Mouse (Mus musculus): ENCODE results near the gene Kalrn. TPM values are rescaled to one million over a fixed set of nuclear protein-coding genes. Genes with fewer than 3 reads are reported as not detected.

Gene Kalrn
- total and polyA plus RNA-seq, 2 experiments from 2014 or later, result 23.6 to 148 TPM

- no peaks in the 10 kb centered on the region for H3K4me1 ChIP-seq (ENCODE audit: insufficient read depth)
- no peak overlapping the region for H3K4me2 ChIP-seq (ENCODE audit: low read depth)
- H3K4me3 ChIP-seq (ENCODE audit: low read depth, low read length), result no peak overlapping the region
- no peaks in the 10 kb centered on the region for H3K27me3 ChIP-seq (ENCODE audit: insufficient read depth, low read length)
- H3K9me3 ChIP-seq (ENCODE audit: low read length), result no peaks in the 10 kb centered on the region
- peak overlapping the region; percentile 29; the same call in 1 of the 2 replicates for H3K27ac ChIP-seq (ENCODE audit: low read depth, low read length)
- TF ChIP-seq CTCF (IDR thresholded peaks at IDR 0.05; ENCODE audit: low read depth), result no peak
- H3K36me3 ChIP-seq (ENCODE audit: insufficient read depth), result peaks cover 76% of the 10 kb centered on the region
- no peak overlapping the region for H3K9ac ChIP-seq
- peak; percentile 53 for DNase-seq
- ATAC-seq, result peak; percentile 59
- 75% methylated on average over 11 of the region's 11 CpGs for WGBS
These were observed 400.7 kb downstream of the Kalrn start for GRCm38 (mm10) chr16:34172572-34173181.

DNA sequence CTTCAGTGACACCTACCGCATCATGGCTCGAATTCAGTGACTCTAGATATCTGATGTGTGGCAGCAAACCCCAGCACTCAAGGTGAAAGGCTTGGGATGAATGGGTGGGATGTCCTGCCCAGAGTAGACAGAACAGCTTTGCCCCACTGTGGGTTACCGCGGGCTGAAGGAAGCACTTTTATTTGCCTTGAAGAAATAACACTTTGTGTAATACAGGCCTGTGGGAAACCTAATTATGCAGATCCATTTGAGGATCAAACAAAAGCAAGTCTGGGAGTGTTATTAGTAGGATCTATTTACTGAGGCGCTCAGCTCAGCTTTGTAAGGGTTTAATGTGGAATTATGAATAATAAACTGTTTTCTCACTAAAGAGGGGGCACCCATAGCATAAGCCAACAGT is 406.3 kb downstream of the Kalrn start:
- 0 out of 2 replicates have a peak, but pooled peaks have one; percentile 27 for ATAC-seq
- Histone ChIP-seq H3K9me3 (ENCODE audit: low read length) (no peaks in the 10 kb centered on the region), H3K27me3 (ENCODE audit: insufficient read depth, low read length) (no peaks in the 10 kb centered on the region), H3K27ac (ENCODE audit: low read depth, low read length) (peak overlapping the region; percentile 57; the same call in 1 of the 2 replicates), H3K9ac (no peak overlapping the region), H3K4me3 (ENCODE audit: low read depth, low read length) (no peak overlapping the region), H3K4me2 (ENCODE audit: low read depth) (no peak overlapping the region), H3K4me1 (ENCODE audit: insufficient read depth) (0 out of 2 replicates have a peak, but pooled peaks cover 7% of the 10 kb centered on the region), H3K36me3 (ENCODE audit: insufficient read depth) (peaks cover 41% of the 10 kb centered on the region)
- WGBS, result 27% methylated on average over 5 of the region's 5 CpGs
- no peak for TF ChIP-seq CTCF (IDR thresholded peaks at IDR 0.05; ENCODE audit: low read depth)
- DNase-seq, result no peak

GRCm38 (mm10) chr16:34163086-34163485 is 410.2 kb downstream of the Kalrn start:
- Histone ChIP-seq H3K27me3 (ENCODE audit: insufficient read depth, low read length) (no peaks in the 10 kb centered on the region), H3K27ac (ENCODE audit: low read depth, low read length) (no peak overlapping the region), H3K4me1 (ENCODE audit: insufficient read depth) (0 out of 2 replicates have a peak, but pooled peaks cover 7% of the 10 kb centered on the region), H3K9me3 (ENCODE audit: low read length) (no peaks in the 10 kb centered on the region), H3K4me3 (ENCODE audit: low read depth, low read length) (no peak overlapping the region), H3K9ac (no peak overlapping the region), H3K36me3 (ENCODE audit: insufficient read depth) (peaks cover 19% of the 10 kb centered on the region), H3K4me2 (ENCODE audit: low read depth) (no peak overlapping the region)
- ATAC-seq (no peak), DNase-seq (no peak)
- TF ChIP-seq CTCF (IDR thresholded peaks at IDR 0.05; ENCODE audit: low read depth), result no peak
- WGBS, result 55% methylated on average over 9 of the region's 9 CpGs

DNA sequence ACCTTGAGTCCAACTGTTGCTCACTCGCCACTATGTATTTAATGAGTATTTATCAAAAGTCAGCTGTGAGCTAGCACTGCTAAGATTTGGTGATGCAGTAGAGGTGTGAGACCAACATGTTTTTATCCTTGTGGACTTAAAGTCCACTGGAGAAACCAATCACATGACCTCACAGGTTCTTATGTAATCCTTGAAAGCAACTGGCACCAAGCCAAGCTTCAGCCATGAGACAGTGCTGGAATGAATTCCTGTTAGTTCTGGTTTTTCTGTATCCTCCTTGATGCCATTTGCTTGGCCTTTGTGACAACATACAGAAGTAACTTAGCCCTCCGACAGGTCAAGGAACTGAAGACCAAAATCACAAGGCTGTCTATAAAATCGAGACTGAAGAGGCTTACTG is 413.8 kb downstream of the Kalrn start:
- Histone ChIP-seq H3K4me2 (ENCODE audit: low read depth) (no peak overlapping the region), H3K27me3 (ENCODE audit: insufficient read depth, low read length) (no peaks in the 10 kb centered on the region), H3K27ac (ENCODE audit: low read depth, low read length) (no peak overlapping the region), H3K9me3 (ENCODE audit: low read length) (no peaks in the 10 kb centered on the region), H3K4me1 (ENCODE audit: insufficient read depth) (no peaks in the 10 kb centered on the region), H3K4me3 (ENCODE audit: low read depth, low read length) (no peak overlapping the region), H3K9ac (no peak overlapping the region), H3K36me3 (ENCODE audit: insufficient read depth) (peaks cover 16% of the 10 kb centered on the region)
- 90% methylated on average over 3 of the region's 3 CpGs for WGBS
- no peak for ATAC-seq
- TF ChIP-seq CTCF (IDR thresholded peaks at IDR 0.05; ENCODE audit: low read depth), result no peak
- DNase-seq, result no peak

DNA sequence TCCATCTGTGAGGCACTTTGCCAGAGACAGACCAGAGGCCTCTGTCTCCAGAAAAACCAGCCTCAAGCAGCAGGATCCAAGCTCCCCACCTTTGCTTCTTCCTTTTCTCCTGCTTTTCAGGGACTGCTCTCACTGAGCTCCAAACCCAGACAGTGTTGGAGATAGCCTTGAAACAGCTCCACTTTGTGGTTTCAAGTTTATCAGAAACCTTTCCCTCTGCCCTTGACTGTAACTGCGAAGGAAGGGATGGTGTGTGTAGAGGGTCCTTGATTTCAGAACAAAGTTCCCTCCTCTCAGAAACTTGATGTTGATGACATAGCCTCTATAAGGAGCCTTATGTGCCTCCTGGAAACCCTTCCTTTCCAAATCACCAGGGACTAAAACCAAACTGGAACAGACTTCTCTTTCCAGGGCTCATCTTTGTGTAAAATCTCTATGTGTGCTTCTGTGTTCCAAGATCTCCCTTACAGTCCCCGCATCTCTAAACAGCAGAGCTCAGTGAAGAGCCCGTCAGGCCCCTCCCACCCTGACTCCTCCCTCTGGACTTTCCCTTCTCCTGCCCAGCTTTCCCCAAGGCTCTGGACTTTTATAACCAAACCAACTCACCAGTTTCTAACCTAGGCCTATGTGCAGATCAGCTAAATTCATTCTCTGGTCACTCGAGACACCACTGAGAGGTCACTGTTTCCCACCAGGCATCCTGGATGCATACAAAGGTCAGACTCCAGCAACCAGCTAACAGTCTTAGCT is 415.8 kb downstream of the Kalrn start:
- peaks cover 5% of the 10 kb centered on the region; the same call in 1 of the 2 replicates for H3K36me3 ChIP-seq (ENCODE audit: insufficient read depth)
- H3K4me1 ChIP-seq (ENCODE audit: insufficient read depth), result no peaks in the 10 kb centered on the region
- H3K27me3 ChIP-seq (ENCODE audit: insufficient read depth, low read length), result no peaks in the 10 kb centered on the region
- no peak overlapping the region for H3K27ac ChIP-seq (ENCODE audit: low read depth, low read length)
- no peak for TF ChIP-seq CTCF (IDR thresholded peaks at IDR 0.05; ENCODE audit: low read depth)
- 0 out of 2 replicates have a peak overlapping the region, but pooled peaks have one; percentile 10 for H3K9ac ChIP-seq
- no peak for DNase-seq
- H3K9me3 ChIP-seq (ENCODE audit: low read length), result no peaks in the 10 kb centered on the region
- 59% methylated on average over 4 of the region's 4 CpGs for WGBS
- ATAC-seq, result no peak
- H3K4me2 ChIP-seq (ENCODE audit: low read depth), result no peak overlapping the region
- no peak overlapping the region for H3K4me3 ChIP-seq (ENCODE audit: low read depth, low read length)

DNA sequence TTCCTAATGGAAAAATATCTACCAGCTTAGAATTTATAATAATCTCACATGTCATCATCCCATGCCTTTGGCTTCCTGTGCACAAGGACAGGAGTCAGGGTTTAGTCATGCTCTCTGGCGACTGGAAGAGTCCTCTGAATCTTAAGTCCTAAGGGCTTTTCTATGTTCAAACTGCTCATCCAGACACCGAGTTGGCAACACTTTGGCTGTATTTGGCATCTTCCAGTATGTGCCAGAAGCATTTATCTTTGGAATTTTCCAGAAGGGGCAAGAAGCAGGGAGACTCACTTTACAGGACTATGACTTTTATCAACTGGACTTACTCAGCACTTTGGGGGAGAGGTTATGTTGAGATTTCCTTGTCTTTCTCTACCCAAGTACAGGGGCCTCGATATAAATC is 417.6 kb downstream of the Kalrn start:
- ATAC-seq (no peak), DNase-seq (no peak)
- H3K4me1 ChIP-seq (ENCODE audit: insufficient read depth), result no peaks in the 10 kb centered on the region
- WGBS, result 80% methylated on average over 3 of the region's 3 CpGs
- no peaks in the 10 kb centered on the region for H3K27me3 ChIP-seq (ENCODE audit: insufficient read depth, low read length)
- H3K4me2 ChIP-seq (ENCODE audit: low read depth), result no peak overlapping the region
- no peaks in the 10 kb centered on the region for H3K9me3 ChIP-seq (ENCODE audit: low read length)
- no peak overlapping the region for H3K27ac ChIP-seq (ENCODE audit: low read depth, low read length)
- TF ChIP-seq CTCF (IDR thresholded peaks at IDR 0.05; ENCODE audit: low read depth), result no peak
- no peak overlapping the region for H3K9ac ChIP-seq
- H3K4me3 ChIP-seq (ENCODE audit: low read depth, low read length), result no peak overlapping the region
- H3K36me3 ChIP-seq (ENCODE audit: insufficient read depth), result peaks cover 2% of the 10 kb centered on the region; the same call in 1 of the 2 replicates

DNA sequence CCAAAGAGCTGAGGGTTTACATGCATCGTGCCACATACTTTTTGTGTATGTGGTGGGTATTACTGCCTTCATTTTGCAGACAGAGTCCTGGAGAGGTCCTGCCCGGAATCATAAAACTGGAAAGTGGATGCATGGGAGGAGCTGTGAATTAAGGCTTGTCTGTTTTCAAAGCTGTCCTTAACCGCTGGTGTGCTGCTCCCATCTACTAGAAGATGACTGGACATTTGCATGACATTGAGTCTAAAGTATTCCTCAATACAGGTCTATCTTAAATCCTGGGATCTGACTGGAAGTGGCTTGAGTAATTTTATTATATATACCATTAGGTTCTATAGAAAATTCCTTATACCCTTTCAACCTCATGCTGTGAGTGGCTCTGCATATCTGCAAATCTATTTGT is 418.4 kb downstream of the Kalrn start:
- Histone ChIP-seq H3K9me3 (ENCODE audit: low read length) (no peaks in the 10 kb centered on the region), H3K36me3 (ENCODE audit: insufficient read depth) (peaks cover 4% of the 10 kb centered on the region; the same call in 1 of the 2 replicates), H3K4me1 (ENCODE audit: insufficient read depth) (no peaks in the 10 kb centered on the region), H3K27me3 (ENCODE audit: insufficient read depth, low read length) (no peaks in the 10 kb centered on the region), H3K4me2 (ENCODE audit: low read depth) (no peak overlapping the region), H3K4me3 (ENCODE audit: low read depth, low read length) (no peak overlapping the region), H3K9ac (no peak overlapping the region), H3K27ac (ENCODE audit: low read depth, low read length) (no peak overlapping the region)
- WGBS, result 88% methylated on average over 3 of the region's 3 CpGs
- ATAC-seq, result no peak
- DNase-seq, result no peak
- TF ChIP-seq CTCF (IDR thresholded peaks at IDR 0.05; ENCODE audit: low read depth), result no peak
